Mouse (Mus musculus): Measurements from ENCODE around the gene Abraxas1. TPM values are rescaled to one million over a fixed set of nuclear protein-coding genes. Genes with fewer than 3 reads are reported as not detected.

Abraxas1 gene
- polyA plus RNA-seq, 1 experiment from 2014 or later = 33.9 TPM

DNA sequence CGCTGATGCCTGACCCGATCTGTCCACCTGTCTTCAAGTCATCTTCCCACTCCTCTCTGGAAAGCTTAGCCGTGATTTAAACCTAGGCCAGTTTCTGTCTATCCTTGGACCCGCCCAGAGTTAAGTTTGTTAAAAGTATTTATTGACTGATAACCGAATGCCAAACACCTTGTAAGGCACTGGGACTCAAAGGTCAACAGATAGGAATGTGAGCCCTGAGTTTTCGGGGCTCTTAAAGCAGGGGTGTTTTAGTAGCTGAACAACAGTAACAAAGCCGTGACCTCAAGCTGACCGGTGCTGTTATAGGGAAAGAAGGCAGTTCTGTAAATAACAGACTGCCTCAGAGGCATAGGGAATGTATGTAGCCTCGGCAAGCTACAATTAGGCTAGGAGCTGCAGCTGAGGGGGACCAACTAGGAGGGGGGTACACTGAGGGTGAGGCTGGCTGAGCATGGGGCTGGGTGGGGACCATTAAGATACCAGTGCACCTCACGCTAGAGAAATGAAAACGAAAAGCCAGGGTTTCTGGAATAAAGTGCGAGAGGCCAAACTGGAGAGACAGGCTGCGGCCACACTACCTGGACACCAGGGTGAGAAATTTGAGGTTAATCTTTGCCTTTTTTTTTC, 44.9 kb downstream of the Abraxas1 start:
- no peaks in the 10 kb centered on the region for H3K27me3 ChIP-seq (replicated peaks)
- H3K4me2 ChIP-seq = no peak overlapping the region
- peaks cover 7% of the 10 kb centered on the region; the same call in 1 of the 2 replicates for H3K4me1 ChIP-seq (replicated peaks)
- WGBS = 72% methylated on average over 13 of the region's 13 CpGs
- ATAC-seq (ENCODE audit: insufficient number of reproducible peaks, low FRiP score) = no peak
- H3K4me3 ChIP-seq = no peak overlapping the region
- no peak overlapping the region for H3K9ac ChIP-seq
- no peak overlapping the region for H3K27ac ChIP-seq (ENCODE audit: poor library complexity, severe bottlenecking)
- H3K36me3 ChIP-seq = peaks cover 57% of the 10 kb centered on the region
- no peaks in the 10 kb centered on the region for H3K9me3 ChIP-seq (replicated peaks)

DNA sequence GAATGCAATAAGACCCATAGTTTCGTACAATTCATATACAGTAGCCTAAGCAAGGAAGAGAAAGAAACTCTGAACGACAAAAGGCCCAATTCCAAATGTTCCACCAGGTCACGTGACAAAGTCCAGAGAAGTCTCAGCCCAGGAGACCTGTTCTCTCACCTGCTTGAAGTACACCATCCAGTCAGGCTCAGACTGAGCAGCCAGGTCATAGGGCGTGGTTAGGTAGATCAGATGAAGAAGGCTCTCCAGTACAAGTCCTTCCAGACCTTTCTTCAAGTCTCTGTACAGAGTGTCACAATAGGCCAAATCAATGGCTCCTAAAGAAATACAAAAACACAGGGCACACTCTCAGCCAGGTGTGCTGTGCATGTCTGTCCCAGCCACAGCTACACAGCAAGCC, 49.2 kb downstream of the Abraxas1 start:
- no peak for ATAC-seq (ENCODE audit: insufficient number of reproducible peaks, low FRiP score)
- Histone ChIP-seq H3K27me3 (replicated peaks) (no peaks in the 10 kb centered on the region), H3K4me3 (no peak overlapping the region), H3K36me3 (peaks cover 69% of the 10 kb centered on the region), H3K4me1 (replicated peaks) (peaks cover 4% of the 10 kb centered on the region; the same call in 1 of the 2 replicates), H3K4me2 (no peak overlapping the region), H3K9me3 (replicated peaks) (no peaks in the 10 kb centered on the region), H3K9ac (no peak overlapping the region), H3K27ac (ENCODE audit: poor library complexity, severe bottlenecking) (no peak overlapping the region)
- WGBS = 86% methylated on average over 4 of the region's 4 CpGs

DNA sequence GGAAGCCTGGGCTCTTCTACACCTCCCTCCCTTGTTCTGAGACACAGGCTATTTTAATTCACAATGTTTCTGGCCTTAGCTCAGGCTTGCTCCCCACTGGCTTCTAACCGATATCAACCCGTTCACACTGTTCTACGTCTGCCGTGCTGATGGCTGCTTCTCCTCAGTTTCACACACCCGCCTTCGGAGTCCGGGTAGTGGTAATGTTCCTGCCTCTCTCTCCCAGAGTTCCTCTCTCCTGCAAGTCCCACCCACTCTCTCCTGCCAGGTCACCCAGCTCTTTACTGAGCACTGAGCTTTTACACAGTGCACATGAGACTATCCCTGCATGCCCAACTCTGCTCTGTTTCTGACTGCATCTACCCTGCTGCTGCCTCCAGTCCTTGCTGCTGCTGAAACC, 54.7 kb downstream of the Abraxas1 start:
- Histone ChIP-seq H3K4me2 (no peak overlapping the region), H3K4me3 (no peak overlapping the region), H3K36me3 (peaks cover 88% of the 10 kb centered on the region), H3K27me3 (replicated peaks) (no peaks in the 10 kb centered on the region), H3K4me1 (replicated peaks) (no peaks in the 10 kb centered on the region), H3K9me3 (replicated peaks) (no peaks in the 10 kb centered on the region), H3K27ac (ENCODE audit: poor library complexity, severe bottlenecking) (no peak overlapping the region), H3K9ac (no peak overlapping the region)
- no peak for ATAC-seq (ENCODE audit: insufficient number of reproducible peaks, low FRiP score)
- WGBS = 88% methylated on average over 7 of the region's 7 CpGs

DNA sequence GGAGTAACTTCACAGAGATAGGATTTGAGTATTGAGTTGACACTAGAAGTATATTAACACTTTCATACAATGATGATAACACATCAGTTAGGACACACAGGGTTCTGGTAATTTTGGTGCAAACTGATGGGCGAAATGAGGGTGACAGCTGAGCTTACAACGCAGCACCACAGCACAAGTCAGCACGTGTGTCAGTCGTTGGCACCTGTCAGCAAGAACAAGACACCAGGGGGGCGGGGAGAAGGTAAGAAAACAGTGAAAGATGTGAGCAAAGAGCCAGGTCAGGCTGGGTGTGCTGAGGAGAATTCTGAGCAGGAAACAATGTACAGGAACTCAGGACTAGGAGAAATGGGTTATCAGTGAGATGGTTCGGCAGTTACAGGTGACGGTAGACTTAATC, 59.0 kb downstream of the Abraxas1 start:
- Histone ChIP-seq H3K9ac (no peak overlapping the region), H3K27me3 (replicated peaks) (no peaks in the 10 kb centered on the region), H3K9me3 (replicated peaks) (no peaks in the 10 kb centered on the region), H3K4me2 (no peak overlapping the region), H3K4me3 (no peak overlapping the region), H3K4me1 (replicated peaks) (no peaks in the 10 kb centered on the region), H3K27ac (ENCODE audit: poor library complexity, severe bottlenecking) (no peak overlapping the region), H3K36me3 (peaks cover 52% of the 10 kb centered on the region)
- 86% methylated on average over 7 of the region's 7 CpGs for WGBS
- no peak for ATAC-seq (ENCODE audit: insufficient number of reproducible peaks, low FRiP score)

DNA sequence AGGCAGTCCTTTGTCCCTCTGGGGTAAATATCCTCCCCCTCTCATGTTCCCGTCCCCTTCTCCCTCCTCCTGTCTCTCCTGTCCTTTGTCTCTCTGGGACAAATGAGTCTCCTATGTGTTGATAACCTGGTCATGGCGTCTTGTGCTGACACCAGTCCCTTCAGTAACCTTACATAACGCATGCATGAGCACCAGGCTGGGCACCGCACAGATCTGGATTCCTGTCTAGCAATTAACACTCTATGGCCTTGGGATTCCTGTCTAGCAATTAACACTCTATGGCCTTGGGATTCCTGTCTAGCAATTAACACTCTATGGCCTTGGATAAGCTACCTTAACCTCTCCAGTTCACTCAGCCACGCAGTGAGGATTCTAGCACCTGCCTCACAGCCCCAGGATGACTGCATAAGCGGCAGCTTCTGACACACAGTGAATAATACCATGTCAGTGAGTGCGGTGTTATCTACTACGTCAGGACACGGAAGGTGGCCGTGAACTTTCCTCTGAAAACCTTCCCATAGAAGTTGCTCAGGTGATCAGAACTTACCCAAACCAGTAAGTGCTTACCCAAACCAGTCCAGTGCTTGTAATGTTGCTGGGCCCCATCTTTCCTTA, 60.6 kb downstream of the Abraxas1 start:
- 82% methylated on average over 10 of the region's 10 CpGs for WGBS
- Histone ChIP-seq H3K27me3 (replicated peaks) (no peaks in the 10 kb centered on the region), H3K9ac (no peak overlapping the region), H3K9me3 (replicated peaks) (0 out of 2 replicates have a peak, but pooled peaks cover 3% of the 10 kb centered on the region), H3K36me3 (peaks cover 37% of the 10 kb centered on the region), H3K4me2 (no peak overlapping the region), H3K27ac (ENCODE audit: poor library complexity, severe bottlenecking) (no peak overlapping the region), H3K4me3 (no peak overlapping the region), H3K4me1 (replicated peaks) (no peaks in the 10 kb centered on the region)
- ATAC-seq (ENCODE audit: insufficient number of reproducible peaks, low FRiP score) = no peak

DNA sequence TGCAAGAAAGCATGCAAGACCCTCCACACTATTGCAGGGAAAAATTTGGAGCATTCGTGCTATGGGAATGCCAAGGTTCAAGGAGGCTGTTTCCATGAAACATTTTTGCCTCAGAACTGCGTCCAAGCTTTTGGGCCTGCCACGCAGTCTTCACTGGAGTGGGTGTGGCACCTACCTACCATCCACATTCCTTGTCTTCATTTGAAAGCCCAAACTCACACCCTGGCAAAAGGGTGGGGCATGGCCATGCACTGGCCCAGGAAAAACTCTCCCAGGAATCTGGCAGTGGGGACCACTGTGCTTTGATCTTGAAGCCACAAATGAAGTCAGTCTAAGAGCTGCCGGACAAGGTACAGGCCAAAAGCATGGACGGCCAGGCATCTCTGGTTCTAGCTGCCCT, 62.6 kb downstream of the Abraxas1 start:
- no peak overlapping the region for H3K9ac ChIP-seq
- no peak overlapping the region for H3K4me2 ChIP-seq
- WGBS = 90% methylated on average over 5 of the region's 5 CpGs
- no peaks in the 10 kb centered on the region for H3K27me3 ChIP-seq (replicated peaks)
- H3K36me3 ChIP-seq = peaks cover 16% of the 10 kb centered on the region
- H3K4me1 ChIP-seq (replicated peaks) = no peaks in the 10 kb centered on the region
- H3K27ac ChIP-seq (ENCODE audit: poor library complexity, severe bottlenecking) = no peak overlapping the region
- no peak for ATAC-seq (ENCODE audit: insufficient number of reproducible peaks, low FRiP score)
- no peak overlapping the region for H3K4me3 ChIP-seq
- 0 out of 2 replicates have a peak, but pooled peaks cover 3% of the 10 kb centered on the region for H3K9me3 ChIP-seq (replicated peaks)

Other genes starting within 250 kb of the Abraxas1 start
- 3.8 and 4.5 TPM in 2 replicates for gene Plac8, start 248.7 kb downstream of the Abraxas1 start, polyA plus RNA-seq (2016; fragmentation: Nextera tagmentation; extraction: Ambion mirVana)
- gene Coq2, start 145.8 kb downstream of the Abraxas1 start, polyA plus RNA-seq (2016; fragmentation: Nextera tagmentation; extraction: Ambion mirVana) = 71.5 and 75.7 TPM in 2 replicates
- gene Hpse, start 101.2 kb downstream of the Abraxas1 start, polyA plus RNA-seq (2016; fragmentation: Nextera tagmentation; extraction: Ambion mirVana) = 1.3 and 1.5 TPM in 2 replicates
- 13.0 and 19.1 TPM in 2 replicates for gene Helq, start 22.4 kb downstream of the Abraxas1 start, polyA plus RNA-seq (2016; fragmentation: Nextera tagmentation; extraction: Ambion mirVana)
- 137 and 146 TPM in 2 replicates for gene Mrps18c, start 22.3 kb downstream of the Abraxas1 start, polyA plus RNA-seq (2016; fragmentation: Nextera tagmentation; extraction: Ambion mirVana)
- 11.8 and 12.1 TPM in 2 replicates for gene Gpat3, start 24.7 kb upstream of the Abraxas1 start, polyA plus RNA-seq (2016; fragmentation: Nextera tagmentation; extraction: Ambion mirVana)